In genomic region chr11:71346024-71346423, GRCm38 (mm10) we compare ENCODE assay signal across 10 mouse cellular contexts.
A peak's percentile ranks its signal among the peaks of the same experiment; 100 is the strongest.
DNase-seq lines count a peak whose midpoint lies in the region; ATAC-seq and TF ChIP-seq lines count a peak whose summit lies in the region.
"Had no signal": no experiment of that assay in that cellular context is flagged by ENCODE, and none has a peak within 500 bp of the region (broad histone marks: within the 10 kb centered on the region; RNA-seq: fewer than 3 reads in every experiment).

No protein-coding gene starts in this region.

- no peak overlapping the region for H3K4me2 ChIP-seq in intestine, embryonic 15.5 days (replicated peaks)
- H3K4me2 ChIP-seq: embryonic facial prominence, embryonic 15.5 days; neural tube, embryonic 13.5 days had no signal

- H3K4me1 ChIP-seq in intestine, embryonic 15.5 days (replicated peaks), result no peaks in the 10 kb centered on the region
- H3K4me1 ChIP-seq: embryonic facial prominence, embryonic 15.5 days; neural tube, embryonic 13.5 days had no signal

- H3K4me3 ChIP-seq in layer of hippocampus, adult 2 months, result no peak overlapping the region
- H3K4me3 ChIP-seq in intestine, embryonic 15.5 days (replicated peaks), result no peak overlapping the region
- H3K4me3 ChIP-seq: embryonic facial prominence, embryonic 15.5 days; neural tube, embryonic 13.5 days had no signal

- peak; percentile 28 for DNase-seq in gastrocnemius, postnatal 14 days
- no peak for DNase-seq in gastrocnemius, adult 8-10 months (ENCODE audit: low spot score in 2 of 2)
- peak; percentile 4 for DNase-seq in 416B (ENCODE audit: low read depth)
- DNase-seq in cerebellum, adult 11 months, result peak; percentile 34
- peak; percentile 38 to 64 for DNase-seq in layer of hippocampus, adult 2 months (ENCODE audit: low spot score in 2 of 2)
- DNase-seq in right cerebral cortex, adult 18-20 months, result peak; percentile 45

- intact Hi-C loops in gastrocnemius, postnatal 14 days (cut with DNase I; ENCODE audit: low total_unique reads), result loop anchor here (5.0 kb wide), 1 partner anchor 691 kb away; the partner anchor contains the start of gene Aipl1

- H3K9ac ChIP-seq in intestine, embryonic 15.5 days, result no peak overlapping the region
- H3K9ac ChIP-seq: embryonic facial prominence, embryonic 15.5 days; neural tube, embryonic 13.5 days had no signal

- no peaks in the 10 kb centered on the region for H3K9me3 ChIP-seq in intestine, embryonic 15.5 days
- H3K9me3 ChIP-seq: embryonic facial prominence, embryonic 15.5 days; neural tube, embryonic 13.5 days had no signal

- WGBS in intestine, embryonic 15.5 days, result 47% methylated on average over 3 of the region's 3 CpGs

- peak; percentile 76 for TF ChIP-seq CTCF in layer of hippocampus, adult 2 months (conservative IDR thresholded peaks at IDR 0.05)

- no peaks in the 10 kb centered on the region for H3K27me3 ChIP-seq in intestine, embryonic 15.5 days (replicated peaks)
- H3K27me3 ChIP-seq: embryonic facial prominence, embryonic 15.5 days; neural tube, embryonic 13.5 days had no signal

- no peak for ATAC-seq in megakaryocyte progenitor cell, adult 5-6 weeks (replicated peaks; ENCODE audit: poor library complexity)
- no peak for ATAC-seq in intestine, embryonic 15.5 days

- no peaks in the 10 kb centered on the region for H3K36me3 ChIP-seq in intestine, embryonic 15.5 days
- H3K36me3 ChIP-seq: embryonic facial prominence, embryonic 15.5 days; neural tube, embryonic 13.5 days had no signal

- H3K27ac ChIP-seq in layer of hippocampus, adult 2 months, result no peak overlapping the region
- H3K27ac ChIP-seq in intestine, embryonic 15.5 days, result no peak overlapping the region
- H3K27ac ChIP-seq: embryonic facial prominence, embryonic 15.5 days; neural tube, embryonic 13.5 days had no signal

Comparison
In these comparisons a context has a peak if more than half of its experiments do, and no peak if none do; other contexts are left out.
1. DNase-seq: peak in gastrocnemius, postnatal 14 days (single experiment), 416B (single experiment), cerebellum, adult 11 months (single experiment), layer of hippocampus, adult 2 months (2 of 2) and right cerebral cortex, adult 18-20 months (single experiment); none in gastrocnemius, adult 8-10 months (0 of 2).